Mouse (Mus musculus) megakaryocyte, embryonic 14.5 days (primary cell): ENCODE data around the gene Cacna1b. TPM values are rescaled to one million over a fixed set of nuclear protein-coding genes. Genes with fewer than 3 reads are reported as not detected.

Experiments used
- H3K27me3 ChIP-seq: replicated peaks from 2 replicates; pipeline ENCODE3; 2012; ENCODE audit warnings: inconsistent platforms
- H3K36me3 ChIP-seq: replicated peaks from 2 replicates; pipeline ENCODE3; 2012; ENCODE audit warnings: low read length, inconsistent platforms, mixed read lengths
- H3K4me1 ChIP-seq: 2 replicates; pipeline ENCODE4 v1.6.1; 2012; ENCODE audit warnings: inconsistent platforms
- H3K4me3 ChIP-seq: replicated peaks from 2 replicates; pipeline ENCODE3; 2012; ENCODE audit warnings: moderate library complexity, mild to moderate bottlenecking, inconsistent platforms
- H3K9me3 ChIP-seq: 2 replicates; pipeline ENCODE4 v1.6.1; 2012; ENCODE audit warnings: inconsistent platforms
- FLI1 ChIP-seq: IDR thresholded peaks from 2 replicates; pipeline ENCODE4 v1.6.1; 2012; ENCODE audit warnings: low read length, inconsistent platforms, mixed read lengths
- GATA1 ChIP-seq: IDR thresholded peaks from 3 replicates; pipeline ENCODE4 v1.6.1; 2012; ENCODE audit warnings: mixed read lengths, low read length, inconsistent platforms, borderline replicate concordance
- polyA plus RNA-seq: library from polyadenylated mRNA; stranded (reverse); fragments of >175 nt; gene quantifications from 2 replicates; pipeline ENCODE4 v1.2.3, GENCODE M21; 2012; ENCODE audit warnings: low replicate concordance; ENCODE audit not compliant: insufficient read depth

Cacna1b gene
- polyA plus RNA-seq, 1 experiment: 0.06 TPM

GRCm38 (mm10) chr2:24775951-24776587 lies 13.1 kb upstream of the Cacna1b start:
- Histone ChIP-seq H3K9me3 (peaks cover 21% of the 10 kb centered on the region), H3K4me3 (peak overlapping the region; percentile 2), H3K4me1 (peaks cover 16% of the 10 kb centered on the region; the same call in 1 of the 2 replicates), H3K36me3 (no peaks in the 10 kb centered on the region), H3K27me3 (peaks cover 42% of the 10 kb centered on the region)
- TF ChIP-seq GATA1 (no peak), FLI1 (no peak)

- Histone ChIP-seq H3K27me3 (peaks cover 44% of the 10 kb centered on the region), H3K4me1 (peaks cover 16% of the 10 kb centered on the region; the same call in 1 of the 2 replicates), H3K36me3 (no peaks in the 10 kb centered on the region), H3K9me3 (peaks cover 11% of the 10 kb centered on the region), H3K4me3 (no peak overlapping the region)
- TF ChIP-seq GATA1: no peak
Measured at GRCm38 (mm10) chr2:24774832-24775231, 11.9 kb upstream of the Cacna1b start.

GRCm38 (mm10) chr2:24770861-24771260 lies 7.9 kb upstream of the Cacna1b start:
- TF ChIP-seq FLI1 (no peak), GATA1 (no peak)
- H3K4me1 ChIP-seq: peaks cover 3% of the 10 kb centered on the region; the same call in 1 of the 2 replicates
- no peaks in the 10 kb centered on the region for H3K9me3 ChIP-seq
- H3K27me3 ChIP-seq: peaks cover 45% of the 10 kb centered on the region
- H3K4me3 ChIP-seq: no peak overlapping the region
- H3K36me3 ChIP-seq: no peaks in the 10 kb centered on the region

- H3K9me3 ChIP-seq: peaks cover 18% of the 10 kb centered on the region
- no peaks in the 10 kb centered on the region for H3K36me3 ChIP-seq
- TF ChIP-seq FLI1: no peak
- no peak for TF ChIP-seq GATA1
- peak overlapping the region; percentile 90 for H3K4me3 ChIP-seq
- H3K27me3 ChIP-seq: peaks cover 79% of the 10 kb centered on the region
- peaks cover 19% of the 10 kb centered on the region for H3K4me1 ChIP-seq
Measured at GRCm38 (mm10) chr2:24762446-24762960, 449 bp downstream of the Cacna1b start.

GRCm38 (mm10) chr2:24761923-24762445 lies 968 bp downstream of the Cacna1b start:
- no peaks in the 10 kb centered on the region for H3K36me3 ChIP-seq
- H3K4me3 ChIP-seq: peak overlapping the region; percentile 90
- H3K9me3 ChIP-seq: peaks cover 18% of the 10 kb centered on the region
- peaks cover 19% of the 10 kb centered on the region for H3K4me1 ChIP-seq
- no peak for TF ChIP-seq FLI1
- TF ChIP-seq GATA1: no peak
- H3K27me3 ChIP-seq: peaks cover 80% of the 10 kb centered on the region

- Histone ChIP-seq H3K4me1 (peaks cover 10% of the 10 kb centered on the region; the same call in 1 of the 2 replicates), H3K27me3 (peaks cover 77% of the 10 kb centered on the region), H3K4me3 (no peak overlapping the region), H3K36me3 (no peaks in the 10 kb centered on the region), H3K9me3 (no peaks in the 10 kb centered on the region)
- TF ChIP-seq GATA1 (no peak), FLI1 (no peak)
Measured at GRCm38 (mm10) chr2:24755276-24755675, 7.7 kb downstream of the Cacna1b start.

GRCm38 (mm10) chr2:24752599-24752998 lies 10.4 kb downstream of the Cacna1b start:
- TF ChIP-seq GATA1 (no peak), FLI1 (no peak)
- H3K4me1 ChIP-seq: peaks cover 19% of the 10 kb centered on the region
- no peaks in the 10 kb centered on the region for H3K36me3 ChIP-seq
- H3K27me3 ChIP-seq: peaks cover 58% of the 10 kb centered on the region
- no peaks in the 10 kb centered on the region for H3K9me3 ChIP-seq
- H3K4me3 ChIP-seq: no peak overlapping the region

- Histone ChIP-seq H3K4me3 (no peak overlapping the region), H3K36me3 (no peaks in the 10 kb centered on the region), H3K9me3 (peaks cover 3% of the 10 kb centered on the region; the same call in 1 of the 2 replicates), H3K4me1 (peaks cover 24% of the 10 kb centered on the region), H3K27me3 (peaks cover 41% of the 10 kb centered on the region)
- no peak for TF ChIP-seq FLI1
- no peak for TF ChIP-seq GATA1
Measured at GRCm38 (mm10) chr2:24750051-24750450, 12.9 kb downstream of the Cacna1b start.

- H3K27me3 ChIP-seq: peaks cover 22% of the 10 kb centered on the region
- no peaks in the 10 kb centered on the region for H3K36me3 ChIP-seq
- TF ChIP-seq GATA1 (no peak), FLI1 (no peak)
- H3K9me3 ChIP-seq: peaks cover 3% of the 10 kb centered on the region; the same call in 1 of the 2 replicates
- peaks cover 40% of the 10 kb centered on the region for H3K4me1 ChIP-seq
- H3K4me3 ChIP-seq: no peak overlapping the region
Measured at GRCm38 (mm10) chr2:24747878-24748277, 15.1 kb downstream of the Cacna1b start.

GRCm38 (mm10) chr2:24739701-24740100 lies 23.3 kb downstream of the Cacna1b start:
- Histone ChIP-seq H3K36me3 (no peaks in the 10 kb centered on the region), H3K9me3 (peaks cover 7% of the 10 kb centered on the region; the same call in 1 of the 2 replicates), H3K27me3 (peaks cover 7% of the 10 kb centered on the region), H3K4me3 (no peak overlapping the region), H3K4me1 (peaks cover 41% of the 10 kb centered on the region)
- TF ChIP-seq GATA1 (no peak), FLI1 (no peak)

GRCm38 (mm10) chr2:24733157-24733556 lies 29.8 kb downstream of the Cacna1b start:
- Histone ChIP-seq H3K4me3 (no peak overlapping the region), H3K27me3 (peaks cover 8% of the 10 kb centered on the region), H3K36me3 (no peaks in the 10 kb centered on the region), H3K4me1 (peaks cover 7% of the 10 kb centered on the region; the same call in 1 of the 2 replicates), H3K9me3 (peaks cover 4% of the 10 kb centered on the region; the same call in 1 of the 2 replicates)
- TF ChIP-seq GATA1 (no peak), FLI1 (no peak)
